Mouse (Mus musculus) naive thymus-derived CD4-positive, alpha-beta T cell, adult 2 months (primary cell): ENCODE measurements around the gene N4bp1.
A peak's percentile ranks its signal among the peaks of the same experiment; 100 is the strongest.

Experiments
- DNase-seq: peaks from one replicate; pipeline ENCODE4 v3.0.0-alpha.2; 2011; ENCODE audit warnings: low read depth

Gene N4bp1

GRCm38 (mm10) chr8:86884489-86885463, at the start of gene N4bp1:
TSS of gene N4bp1 (minus strand) at chr8:86885258.
- peak; percentile 91 for DNase-seq

DNA sequence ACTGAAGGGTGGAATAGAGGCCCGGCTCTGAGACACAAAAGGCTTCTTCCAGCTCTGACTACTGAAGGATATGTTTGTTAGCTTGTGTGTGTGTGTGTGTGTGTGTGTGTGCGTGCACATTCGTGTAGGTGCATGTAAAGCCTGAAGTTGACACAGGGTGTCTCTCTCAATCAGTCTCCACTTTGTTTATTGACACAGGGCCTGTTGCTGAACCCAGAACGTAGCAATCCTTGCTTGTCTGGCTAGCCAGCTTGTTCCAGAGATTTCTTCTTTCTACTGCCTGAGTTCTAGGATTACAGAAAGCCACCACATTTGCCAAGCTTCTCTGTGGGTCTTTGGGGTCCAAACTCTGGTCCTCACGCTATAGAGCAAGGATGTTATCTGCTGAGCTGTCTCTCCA, 49.8 kb upstream of the N4bp1 start:
- no peak for DNase-seq

DNA sequence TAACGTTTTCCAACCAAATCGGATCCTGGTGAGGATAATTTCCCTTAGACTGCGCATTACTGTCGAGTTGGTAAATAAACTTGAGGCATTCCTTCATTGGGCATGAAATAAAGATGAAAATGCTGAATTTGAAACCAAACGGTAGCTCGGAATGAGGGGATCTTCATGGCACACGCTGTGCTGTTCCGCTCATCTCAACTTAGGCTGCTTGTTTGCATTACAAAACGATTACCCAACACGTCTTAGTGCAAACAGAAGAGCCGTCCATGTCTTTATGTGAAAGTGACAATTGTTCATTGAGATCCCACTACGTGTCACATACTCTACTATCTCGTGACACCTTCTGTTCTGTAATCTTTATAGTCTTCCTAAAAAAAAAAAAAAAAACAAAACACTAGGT, 49.3 kb upstream of the N4bp1 start:
- no peak for DNase-seq

DNA sequence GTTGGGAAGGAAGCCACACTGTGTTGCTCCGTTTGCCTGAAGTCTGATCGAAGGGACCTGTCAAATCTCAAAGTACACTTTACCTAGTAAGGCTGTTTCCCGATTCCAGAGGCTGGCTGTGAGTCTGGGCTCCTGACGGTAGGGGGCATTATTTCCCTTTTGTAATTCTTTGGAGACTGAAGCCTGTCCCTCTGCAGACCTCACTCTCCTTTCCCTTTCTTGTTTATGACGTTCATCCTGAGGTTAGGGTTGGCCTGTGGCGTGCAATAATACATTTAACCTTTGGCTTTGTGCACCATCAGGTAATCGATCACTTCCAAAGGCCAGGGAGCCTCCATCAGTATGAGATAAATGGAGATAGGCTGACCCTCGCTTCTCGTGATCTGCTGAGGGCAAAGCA, 48.8 kb upstream of the N4bp1 start:
- no peak for DNase-seq

- DNase-seq: no peak
Measured at GRCm38 (mm10) chr8:86926237-86926636, 41.2 kb upstream of the N4bp1 start.

DNA sequence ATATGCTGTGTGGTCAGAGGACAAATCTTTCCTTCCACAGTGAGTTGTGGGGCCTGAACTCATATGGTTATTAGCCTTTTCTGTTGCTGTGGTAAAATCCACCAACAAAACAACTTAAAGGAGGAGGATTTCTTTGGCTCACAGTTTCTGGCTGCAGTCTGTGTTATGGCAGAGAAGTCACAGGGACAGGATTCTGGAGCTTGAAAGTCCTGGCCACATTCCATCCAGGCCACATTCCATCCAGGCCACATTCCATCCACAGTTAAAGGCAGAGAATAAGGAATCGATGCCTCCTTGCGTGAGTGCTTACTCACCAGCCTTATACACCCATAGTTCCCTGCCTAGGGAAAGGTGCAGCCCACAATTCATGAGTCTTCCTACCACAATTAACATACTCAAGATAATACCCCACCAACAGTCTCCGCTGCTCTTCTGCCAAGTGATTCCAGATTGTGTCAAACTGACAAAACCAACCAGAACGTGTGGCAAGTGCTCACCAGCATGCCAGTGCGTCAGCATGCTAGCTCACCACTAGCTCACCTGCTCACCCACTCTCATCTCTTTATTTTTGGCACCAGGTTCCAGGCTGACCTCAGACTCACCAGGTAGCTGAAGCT, 38.3 kb upstream of the N4bp1 start:
- DNase-seq: no peak

DNA sequence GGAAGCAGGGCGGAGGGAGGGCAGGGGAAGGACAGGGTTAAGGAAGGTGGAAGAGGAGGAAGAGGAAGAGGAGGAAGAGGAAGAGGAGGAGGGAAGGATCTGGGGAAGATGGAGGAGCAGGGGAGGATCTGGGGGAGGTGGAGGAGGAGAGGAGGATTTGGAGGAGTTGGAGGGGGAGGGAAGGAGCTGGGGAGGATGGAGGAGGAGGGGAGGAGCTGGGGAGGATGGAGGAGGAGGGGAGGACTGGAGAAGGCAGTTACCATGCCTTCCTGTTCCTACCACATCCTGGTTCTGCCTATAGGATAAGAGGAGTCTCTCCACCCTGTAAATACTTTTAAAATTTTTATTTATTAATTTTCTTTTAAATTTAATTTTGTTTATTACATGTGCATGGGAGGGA, 37.6 kb upstream of the N4bp1 start:
- DNase-seq: no peak

DNA sequence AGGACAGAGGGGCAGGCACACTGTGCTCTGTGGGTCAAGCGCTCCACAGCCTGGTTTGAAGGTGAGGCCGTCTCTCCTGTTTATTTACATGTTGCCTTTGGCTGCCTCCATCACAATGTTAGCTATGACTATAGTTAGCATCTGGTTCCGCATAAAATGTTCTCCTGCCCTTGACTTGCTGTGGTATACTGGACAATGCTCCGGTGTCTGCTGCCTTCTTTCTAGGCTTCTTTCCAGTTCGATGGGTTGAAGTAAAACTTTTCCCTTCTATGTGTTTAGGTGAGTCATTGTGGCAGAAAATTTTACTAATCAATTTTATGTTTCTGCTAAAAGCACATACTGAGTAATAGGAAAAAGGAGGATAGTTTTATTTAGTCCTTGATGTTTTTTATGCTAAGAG, 37.1 kb upstream of the N4bp1 start:
- DNase-seq: no peak

- DNase-seq: no peak
Measured at GRCm38 (mm10) chr8:86920996-86921395, 35.9 kb upstream of the N4bp1 start.

GRCm38 (mm10) chr8:86920455-86920854, 35.4 kb upstream of the N4bp1 start:
- no peak for DNase-seq

DNA sequence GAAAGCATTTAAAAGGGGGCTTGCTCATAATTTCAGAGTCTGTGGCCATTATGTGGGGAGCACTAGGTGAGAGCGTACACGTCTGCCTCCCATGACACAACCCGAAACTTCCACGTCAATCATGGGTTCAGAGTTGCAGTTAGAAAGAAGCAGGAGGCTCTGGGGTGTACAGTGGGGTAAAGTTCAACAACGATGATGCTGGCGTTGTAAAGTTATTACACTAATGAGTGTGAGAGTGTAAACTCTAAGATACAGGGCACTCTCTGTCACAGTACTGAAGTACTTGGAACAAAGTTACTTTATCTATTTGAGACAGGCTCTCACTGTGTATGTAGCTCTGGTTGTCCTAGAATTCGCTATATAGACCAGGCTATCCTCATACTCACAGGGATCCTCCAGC, 35.0 kb upstream of the N4bp1 start:
- DNase-seq: no peak

- no peak for DNase-seq
Measured at GRCm38 (mm10) chr8:86919262-86919661, 34.2 kb upstream of the N4bp1 start.

DNA sequence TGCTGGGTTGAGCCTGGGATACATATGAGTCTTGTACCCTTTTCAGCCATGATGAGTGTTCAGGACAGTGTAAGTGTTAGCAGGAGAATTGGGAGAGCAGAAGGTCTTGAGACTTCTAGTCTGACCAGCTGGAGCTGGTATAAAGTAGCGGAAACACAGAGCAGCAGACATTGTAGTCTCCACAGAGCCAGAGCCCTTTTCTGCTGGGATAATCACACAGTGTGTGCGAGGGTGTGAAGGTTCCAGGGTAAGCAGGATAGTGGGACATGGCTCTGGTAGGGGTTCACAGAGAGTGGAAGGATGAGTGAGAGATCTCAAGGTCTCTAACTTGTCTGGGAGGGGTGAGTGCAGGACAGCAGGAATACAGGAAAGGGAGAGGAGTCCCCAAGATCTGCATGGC, 33.0 kb upstream of the N4bp1 start:
- DNase-seq: no peak

DNA sequence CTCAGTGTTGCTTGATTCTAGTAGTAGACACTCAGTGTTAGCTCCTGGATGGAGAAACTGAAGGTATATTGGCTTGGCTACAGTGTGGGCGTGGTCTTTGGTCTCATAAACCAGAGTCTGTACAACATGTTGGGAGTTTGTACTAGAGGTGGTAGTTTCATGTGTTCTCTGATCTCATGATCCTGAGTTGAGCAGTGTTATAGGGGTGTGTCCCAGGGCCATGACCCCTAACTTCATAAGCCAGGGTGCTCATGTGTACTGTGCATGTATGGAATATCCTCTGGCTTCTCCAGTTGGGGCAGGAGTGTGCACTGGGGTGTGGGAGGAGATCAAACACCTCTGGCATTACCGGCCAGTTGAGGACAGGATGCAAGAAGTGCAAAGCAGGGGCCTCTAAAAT, 32.6 kb upstream of the N4bp1 start:
- no peak for DNase-seq

- no peak for DNase-seq
Measured at GRCm38 (mm10) chr8:86916369-86916768, 31.3 kb upstream of the N4bp1 start.

DNA sequence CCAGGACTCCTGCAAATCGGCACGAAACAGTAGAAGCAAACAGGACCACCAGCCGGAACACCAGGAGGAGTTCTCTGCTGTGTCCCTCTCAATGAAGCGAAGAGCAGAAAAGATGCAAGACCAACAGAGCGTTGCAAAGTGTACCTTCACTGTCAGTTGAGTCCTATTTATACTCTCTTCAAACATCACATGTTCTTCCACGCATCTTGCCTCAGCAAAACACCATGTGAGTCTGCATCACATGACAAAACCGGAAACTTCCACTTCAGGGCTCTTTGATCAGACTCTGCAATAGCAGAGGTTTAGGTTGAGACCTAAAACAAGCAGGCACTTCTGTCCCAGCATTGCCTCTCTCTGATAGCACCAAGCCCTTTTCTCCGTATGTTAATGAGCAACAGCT, 26.1 kb upstream of the N4bp1 start:
- peak; percentile 47 for DNase-seq

- no peak for DNase-seq
Measured at GRCm38 (mm10) chr8:86910250-86910649, 25.2 kb upstream of the N4bp1 start.

DNA sequence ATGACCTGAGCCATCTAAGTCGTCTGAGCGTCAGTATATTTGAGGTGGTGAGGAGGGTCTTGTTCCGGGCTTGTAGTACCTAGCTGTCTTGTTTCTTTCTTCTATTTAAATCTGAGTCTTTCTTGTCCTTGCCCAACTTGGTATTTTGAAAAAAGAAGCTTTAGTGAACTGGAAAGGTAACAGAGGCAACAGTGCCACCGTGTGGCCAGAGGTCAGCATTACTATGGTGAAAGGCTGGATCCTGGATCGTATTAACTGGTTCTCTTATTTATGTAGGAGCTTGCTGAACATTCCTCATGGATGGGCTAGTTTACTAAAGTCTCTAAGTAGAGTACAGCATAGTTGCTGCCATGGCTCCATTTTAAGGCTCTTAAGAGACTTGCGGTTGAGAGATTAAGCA, 23.5 kb upstream of the N4bp1 start:
- DNase-seq: peak; percentile 78

- DNase-seq: no peak
Measured at GRCm38 (mm10) chr8:86904911-86905310, 19.9 kb upstream of the N4bp1 start.

GRCm38 (mm10) chr8:86903104-86903503, 18.0 kb upstream of the N4bp1 start:
- DNase-seq: peak; percentile 87

GRCm38 (mm10) chr8:86902656-86903055, 17.6 kb upstream of the N4bp1 start:
- no peak for DNase-seq

GRCm38 (mm10) chr8:86901972-86902371, 16.9 kb upstream of the N4bp1 start:
- no peak for DNase-seq

GRCm38 (mm10) chr8:86897726-86898419, 12.8 kb upstream of the N4bp1 start:
- DNase-seq: no peak
